Mouse (Mus musculus): ENCODE results near the gene Tmem88.

DNA sequence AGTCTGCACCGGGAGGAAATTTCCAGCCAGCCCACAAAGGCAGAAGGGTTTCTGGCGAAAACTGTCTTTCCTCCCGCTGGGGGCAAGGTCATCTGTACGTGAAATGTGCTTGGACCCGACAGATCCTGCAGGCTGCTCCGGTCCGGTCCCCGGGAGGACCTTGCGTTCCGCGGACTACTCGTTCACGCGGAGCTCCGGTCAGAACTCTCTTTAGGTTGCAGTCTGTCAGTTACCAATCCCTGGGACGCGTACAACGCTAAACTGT is 11.9 kb upstream of the Tmem88 start:
- no peak for TF ChIP-seq CTCF (IDR thresholded peaks at IDR 0.05)
- no peak for TF ChIP-seq EP300 (IDR thresholded peaks at IDR 0.05)
